Mouse (Mus musculus) olfactory bulb, adult 2 months (tissue): ENCODE data around the gene Pole3.

Experiments
- CTCF ChIP-seq: fragments of 200-500 bp; IDR thresholded peaks from 2 replicates; pipeline ENCODE4 v1.5.1; 2012; ENCODE audit warnings: low read depth, mild to moderate bottlenecking, low read length, moderate library complexity; ENCODE audit not compliant: insufficient read depth
- POLR2A ChIP-seq: fragments of 200-500 bp; IDR thresholded peaks from 2 replicates; pipeline ENCODE4 v1.6.1; 2012; ENCODE audit warnings: mild to moderate bottlenecking, low read depth, low read length, moderate library complexity; ENCODE audit not compliant: insufficient read depth

DNA sequence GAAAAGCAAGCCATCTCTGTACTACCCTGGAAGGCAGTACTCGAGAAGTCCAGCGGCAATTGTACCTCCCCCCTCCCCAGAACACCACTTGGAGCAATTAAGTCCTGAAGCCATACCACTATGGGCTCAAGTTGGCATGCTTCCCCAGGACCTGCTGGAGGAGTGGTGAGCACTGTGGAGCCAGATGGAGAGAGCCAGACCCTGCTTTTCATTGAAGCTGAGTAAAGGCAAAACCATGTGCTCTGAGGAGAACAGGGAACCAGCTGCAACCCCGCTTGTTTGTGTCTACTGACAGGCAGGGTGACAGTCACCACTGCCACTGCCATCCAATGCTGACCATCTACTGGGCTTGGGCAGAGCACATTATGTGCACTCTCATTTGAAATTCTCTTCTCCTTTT lies 16.9 kb upstream of the Pole3 start:
- no peak for TF ChIP-seq CTCF
- no peak for TF ChIP-seq POLR2A
